Mouse (Mus musculus) embryonic facial prominence, embryonic 13.5 days (tissue): ENCODE measurements around the gene Zcchc17. TPM values are rescaled to one million over a fixed set of nuclear protein-coding genes. Genes with fewer than 3 reads are reported as not detected.

Experiments
- ATAC-seq: fragments of 200-750 bp; cut with Nextera tagmentation; 2 replicates; pipeline ENCODE4 v1.8.0; 2017; ENCODE audit warnings: low read depth; ENCODE audit not compliant: insufficient number of reproducible peaks, insufficient read depth, low FRiP score, low TSS enrichment
- H3K27ac ChIP-seq: fragments of 300-500 bp; sonication (generic); 2 replicates; pipeline ENCODE4 v1.5.1; 2015; ENCODE audit warnings: moderate library complexity, mild to moderate bottlenecking, inconsistent platforms
- H3K27me3 ChIP-seq: fragments of 300-500 bp; sonication (generic); 2 replicates; pipeline ENCODE4 v1.6.1; 2015; ENCODE audit warnings: mild to moderate bottlenecking, inconsistent platforms
- H3K36me3 ChIP-seq: fragments of 300-500 bp; sonication (generic); 2 replicates; pipeline ENCODE4 v1.6.1; 2015; ENCODE audit warnings: mild to moderate bottlenecking, inconsistent platforms
- H3K4me1 ChIP-seq: fragments of 300-500 bp; sonication (generic); 2 replicates; pipeline ENCODE4 v1.6.1; 2015; ENCODE audit warnings: inconsistent platforms
- H3K4me2 ChIP-seq: fragments of 300-500 bp; sonication (generic); 2 replicates; pipeline ENCODE4 v1.6.1; 2015; ENCODE audit warnings: moderate library complexity, mild to moderate bottlenecking, inconsistent platforms
- H3K4me3 ChIP-seq: fragments of 300-500 bp; sonication (generic); 2 replicates; pipeline ENCODE4 v1.5.1; 2015; ENCODE audit warnings: mild to moderate bottlenecking, inconsistent platforms
- H3K9ac ChIP-seq: fragments of 300-500 bp; sonication (generic); 2 replicates; pipeline ENCODE4 v1.6.1; 2015; ENCODE audit warnings: mild to moderate bottlenecking, inconsistent platforms
- H3K9me3 ChIP-seq: fragments of 300-500 bp; sonication (generic); 2 replicates; pipeline ENCODE4 v1.6.1; 2016; ENCODE audit warnings: inconsistent platforms
- WGBS: fragments of 180-500 bp; shearing (Covaris S2); methylation state at CpG from one replicate; pipeline ENCODE4 v1.1.7; 2015; ENCODE audit warnings: mixed read lengths; 5-methylcytosine and 5-hydroxymethylcytosine counted together
- polyA plus RNA-seq: library from polyadenylated mRNA; unstranded; fragments of >200 nt; fragmentation: Nextera tagmentation; extraction: Ambion mirVana; gene quantifications from 2 replicates; pipeline ENCODE4 v1.2.1, GENCODE M21; 2015

Zcchc17 gene
- polyA plus RNA-seq = 82.4 and 92.5 TPM in 2 replicates

GRCm38 (mm10) chr4:130359486-130360237, at the start of gene Zcchc17, which contains the start of gene Snrnp40:
Gene Zcchc17 (minus strand): TSS chr4:130359943.
Gene Snrnp40 (plus strand): TSS chr4:130360132.
- under 1% methylated on average over 49 of the region's 49 CpGs for WGBS
- ATAC-seq = peak; percentile 96
- peak within 1 kb of the TSS; percentile 81 for H3K27ac ChIP-seq
- no peaks in the 10 kb centered on the region for H3K27me3 ChIP-seq
- peaks cover 42% of the 10 kb centered on the region for H3K36me3 ChIP-seq
- peak within 1 kb of the TSS; percentile 95 for H3K9ac ChIP-seq
- no peaks in the 10 kb centered on the region for H3K9me3 ChIP-seq
- H3K4me3 ChIP-seq = peak within 1 kb of the TSS; percentile 98
- H3K4me1 ChIP-seq = peaks cover 25% of the 10 kb centered on the region
- H3K4me2 ChIP-seq = peak within 1 kb of the TSS; percentile 82

DNA sequence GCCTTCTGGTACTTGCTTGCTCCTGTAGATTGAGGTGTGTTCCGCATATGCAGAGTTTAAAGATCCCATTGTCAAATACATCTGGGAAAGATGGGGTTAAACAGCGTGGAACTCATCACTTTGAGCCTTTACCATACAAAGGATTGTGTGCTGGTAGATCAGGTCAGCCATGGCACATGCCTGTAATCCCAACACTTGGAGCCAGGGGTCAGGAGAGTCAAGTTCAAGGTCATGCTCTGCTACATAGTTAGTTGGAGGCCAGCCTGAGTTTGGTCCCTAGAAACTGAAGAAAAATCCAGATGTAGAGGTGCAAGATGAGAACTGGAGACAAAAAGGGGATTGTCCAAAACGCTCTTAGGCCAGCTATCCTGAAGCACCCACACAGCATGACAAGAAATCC, 31.5 kb upstream of the Zcchc17 start:
- no peak for ATAC-seq
- WGBS = 67% methylated on average over 3 of the region's 3 CpGs
- no peak overlapping the region for H3K4me2 ChIP-seq

DNA sequence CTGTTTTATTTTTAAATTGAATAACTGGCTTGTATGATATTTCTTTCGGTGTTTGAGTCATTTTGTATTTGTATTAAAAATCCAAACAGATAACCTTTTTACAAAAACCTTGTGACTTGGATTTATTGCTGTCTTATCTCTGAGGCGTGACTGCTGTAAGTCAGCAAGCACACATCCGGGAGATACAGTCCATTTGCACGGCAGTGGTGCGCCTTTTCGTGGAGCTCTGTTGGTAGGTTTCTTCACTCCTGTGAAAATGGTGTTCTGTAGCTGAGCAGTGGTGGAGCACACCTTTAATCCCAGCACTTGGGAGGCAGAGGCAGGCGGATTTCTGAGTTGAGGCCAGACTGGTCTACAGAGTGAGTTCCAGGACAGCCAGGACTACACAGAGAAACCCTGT, 30.2 kb upstream of the Zcchc17 start:
- no peaks in the 10 kb centered on the region for H3K4me1 ChIP-seq
- H3K27me3 ChIP-seq = no peaks in the 10 kb centered on the region
- no peak for ATAC-seq
- no peak overlapping the region for H3K27ac ChIP-seq
- H3K9ac ChIP-seq = no peak overlapping the region
- no peaks in the 10 kb centered on the region for H3K9me3 ChIP-seq
- WGBS = 92% methylated on average over 7 of the region's 7 CpGs
- no peak overlapping the region for H3K4me2 ChIP-seq
- no peak overlapping the region for H3K4me3 ChIP-seq
- H3K36me3 ChIP-seq = peaks cover 52% of the 10 kb centered on the region

More for the DNA sequence above, 31.5 kb upstream of the Zcchc17 start:
- H3K9ac ChIP-seq = no peak overlapping the region
- no peaks in the 10 kb centered on the region for H3K27me3 ChIP-seq
- no peaks in the 10 kb centered on the region for H3K9me3 ChIP-seq
- H3K4me3 ChIP-seq = no peak overlapping the region
- peaks cover 42% of the 10 kb centered on the region for H3K36me3 ChIP-seq
- no peaks in the 10 kb centered on the region for H3K4me1 ChIP-seq
- H3K27ac ChIP-seq = no peak overlapping the region

DNA sequence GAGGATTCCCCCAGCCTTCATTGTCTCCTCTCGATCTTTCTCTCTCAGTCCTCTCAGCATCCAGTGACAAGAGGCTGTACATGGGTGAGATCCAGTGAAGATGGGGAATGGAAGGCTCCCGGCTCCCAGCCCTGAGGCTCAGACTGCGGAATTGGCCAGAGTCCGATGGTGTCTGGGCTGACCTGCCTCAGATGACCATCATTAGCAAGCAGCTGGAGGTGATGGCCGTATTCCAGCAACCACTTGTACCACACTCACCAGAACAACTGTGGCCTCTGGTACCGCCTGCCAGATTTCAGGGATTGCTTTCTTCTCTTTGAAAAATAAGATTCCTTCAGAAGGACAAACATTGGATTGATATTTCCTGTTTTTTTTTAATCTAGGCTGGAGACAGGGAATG, 29.8 kb upstream of the Zcchc17 start:
- Histone ChIP-seq H3K36me3 (peaks cover 56% of the 10 kb centered on the region), H3K4me2 (no peak overlapping the region), H3K27me3 (no peaks in the 10 kb centered on the region), H3K4me1 (no peaks in the 10 kb centered on the region), H3K9me3 (no peaks in the 10 kb centered on the region), H3K27ac (no peak overlapping the region), H3K9ac (no peak overlapping the region), H3K4me3 (no peak overlapping the region)
- no peak for ATAC-seq
- WGBS = 74% methylated on average over 6 of the region's 6 CpGs

DNA sequence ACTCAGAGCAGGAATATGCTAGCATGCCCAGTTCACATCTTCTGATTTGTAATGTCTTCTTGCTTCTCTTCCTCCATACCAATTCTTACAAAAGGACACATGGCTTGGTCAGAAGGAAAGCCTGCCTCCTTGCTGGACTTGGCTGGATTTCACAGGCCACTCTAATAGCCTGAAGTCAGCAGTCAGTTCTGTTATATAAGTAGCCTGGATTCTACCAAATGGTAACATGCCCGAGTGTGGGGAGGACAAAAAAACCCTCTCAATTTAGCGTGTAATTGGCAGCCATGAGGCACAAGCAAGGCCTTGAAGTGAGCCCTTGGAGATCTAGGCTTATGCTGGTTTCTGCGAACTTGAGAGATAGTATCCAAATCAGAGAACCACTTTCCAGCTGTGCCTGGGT, 27.5 kb upstream of the Zcchc17 start:
- H3K4me2 ChIP-seq = no peak overlapping the region
- H3K36me3 ChIP-seq = peaks cover 77% of the 10 kb centered on the region
- no peaks in the 10 kb centered on the region for H3K4me1 ChIP-seq
- no peak for ATAC-seq
- no peak overlapping the region for H3K4me3 ChIP-seq
- no peaks in the 10 kb centered on the region for H3K9me3 ChIP-seq
- no peak overlapping the region for H3K27ac ChIP-seq
- H3K27me3 ChIP-seq = no peaks in the 10 kb centered on the region
- WGBS = 56% methylated on average over 3 of the region's 3 CpGs
- no peak overlapping the region for H3K9ac ChIP-seq

DNA sequence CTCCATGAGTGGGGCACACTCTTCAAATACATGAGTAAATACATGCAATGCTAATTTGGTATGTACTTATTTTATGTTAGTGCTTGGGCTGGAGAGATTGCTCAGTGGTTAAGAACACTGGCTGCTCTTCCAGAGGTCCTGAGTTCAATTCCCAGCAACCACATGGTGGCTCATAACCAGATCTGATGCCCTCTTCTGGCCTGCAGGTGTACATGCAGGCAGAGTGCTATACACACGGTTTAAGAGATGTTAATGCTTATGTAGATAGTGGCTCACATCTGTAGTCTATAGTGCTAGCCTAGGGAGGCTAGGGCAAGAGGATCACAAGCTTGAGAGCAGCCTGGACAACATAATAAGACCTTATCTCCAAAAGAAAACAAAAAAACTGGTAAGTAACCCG, 20.7 kb upstream of the Zcchc17 start:
- Histone ChIP-seq H3K36me3 (peaks cover 90% of the 10 kb centered on the region), H3K27me3 (no peaks in the 10 kb centered on the region), H3K9me3 (no peaks in the 10 kb centered on the region), H3K4me1 (no peaks in the 10 kb centered on the region), H3K27ac (no peak overlapping the region), H3K9ac (no peak overlapping the region), H3K4me2 (no peak overlapping the region), H3K4me3 (no peak overlapping the region)
- ATAC-seq = no peak
- 89% methylated on average over 2 of the region's 2 CpGs for WGBS

DNA sequence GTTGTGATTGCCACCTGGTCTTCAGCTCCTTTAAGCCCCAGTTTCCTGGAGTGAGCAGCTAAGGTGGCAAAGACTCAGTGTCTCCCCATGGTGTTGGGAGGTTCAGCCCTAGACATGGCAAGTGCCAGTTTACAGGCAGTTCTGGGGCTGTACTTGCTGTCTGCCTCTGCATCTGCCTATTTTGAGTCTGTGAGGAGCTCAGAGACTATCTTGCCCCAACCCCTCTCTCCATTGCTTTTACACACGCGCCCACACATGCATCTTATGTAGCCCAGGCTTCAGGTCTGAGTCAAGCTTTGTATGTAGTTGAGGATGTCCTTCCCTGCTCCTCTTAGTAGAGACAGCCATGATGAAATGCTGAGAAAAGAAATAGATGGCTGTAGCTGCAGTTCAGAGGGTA, 19.4 kb upstream of the Zcchc17 start:
- H3K4me1 ChIP-seq = no peaks in the 10 kb centered on the region
- H3K36me3 ChIP-seq = peaks cover 91% of the 10 kb centered on the region
- ATAC-seq = no peak
- no peaks in the 10 kb centered on the region for H3K27me3 ChIP-seq
- 98% methylated on average over 2 of the region's 2 CpGs for WGBS
- H3K4me2 ChIP-seq = no peak overlapping the region
- no peak overlapping the region for H3K4me3 ChIP-seq
- H3K27ac ChIP-seq = no peak overlapping the region
- no peaks in the 10 kb centered on the region for H3K9me3 ChIP-seq
- no peak overlapping the region for H3K9ac ChIP-seq

DNA sequence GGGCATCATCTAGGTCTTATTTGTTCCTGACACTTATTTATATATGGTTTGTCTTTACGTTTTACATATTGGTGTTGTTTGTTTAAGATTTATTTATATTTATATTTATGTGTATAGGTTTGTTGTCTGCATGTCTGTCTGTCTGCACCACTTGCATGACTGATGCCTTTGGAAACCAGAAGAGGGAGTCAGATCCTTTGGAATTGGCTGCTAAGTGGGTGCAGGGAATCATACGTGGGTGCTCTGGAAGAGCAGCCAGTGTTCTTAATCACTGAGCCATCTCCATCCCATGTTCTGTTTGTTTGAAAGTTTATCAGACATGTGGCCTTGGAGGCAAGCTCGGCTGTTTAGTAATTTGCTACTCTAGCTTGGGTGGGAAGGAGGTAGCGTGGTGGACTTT, 17.8 kb upstream of the Zcchc17 start:
- Histone ChIP-seq H3K9me3 (no peaks in the 10 kb centered on the region), H3K4me2 (no peak overlapping the region), H3K36me3 (peaks cover 91% of the 10 kb centered on the region), H3K27ac (no peak overlapping the region), H3K4me1 (no peaks in the 10 kb centered on the region), H3K27me3 (no peaks in the 10 kb centered on the region), H3K9ac (no peak overlapping the region), H3K4me3 (no peak overlapping the region)
- no peak for ATAC-seq
- WGBS = 86% methylated on average over 4 of the region's 4 CpGs

DNA sequence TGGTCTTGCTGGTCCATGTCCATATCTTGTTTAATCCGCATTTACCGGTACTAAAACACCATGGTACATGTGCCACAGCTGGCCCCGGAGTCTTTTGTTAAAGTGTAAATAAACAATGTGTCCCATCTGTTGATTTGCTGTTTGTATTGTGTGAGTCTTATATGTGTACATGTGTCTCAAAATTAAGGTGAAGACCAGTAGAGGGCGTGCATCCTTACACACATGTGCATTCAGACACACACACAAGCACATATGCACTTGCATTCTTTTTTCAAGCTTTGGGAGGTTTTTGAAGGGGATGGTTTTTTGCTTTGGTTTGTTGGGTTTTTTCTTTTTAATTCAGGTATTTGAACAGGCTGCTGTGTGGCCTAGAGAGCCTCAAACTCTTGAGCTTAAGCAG, 16.9 kb upstream of the Zcchc17 start:
- Histone ChIP-seq H3K9ac (no peak overlapping the region), H3K36me3 (peaks cover 87% of the 10 kb centered on the region), H3K4me1 (no peaks in the 10 kb centered on the region), H3K27me3 (no peaks in the 10 kb centered on the region), H3K4me2 (no peak overlapping the region), H3K4me3 (no peak overlapping the region), H3K27ac (no peak overlapping the region), H3K9me3 (no peaks in the 10 kb centered on the region)
- 94% methylated on average over 4 of the region's 4 CpGs for WGBS
- ATAC-seq = no peak

DNA sequence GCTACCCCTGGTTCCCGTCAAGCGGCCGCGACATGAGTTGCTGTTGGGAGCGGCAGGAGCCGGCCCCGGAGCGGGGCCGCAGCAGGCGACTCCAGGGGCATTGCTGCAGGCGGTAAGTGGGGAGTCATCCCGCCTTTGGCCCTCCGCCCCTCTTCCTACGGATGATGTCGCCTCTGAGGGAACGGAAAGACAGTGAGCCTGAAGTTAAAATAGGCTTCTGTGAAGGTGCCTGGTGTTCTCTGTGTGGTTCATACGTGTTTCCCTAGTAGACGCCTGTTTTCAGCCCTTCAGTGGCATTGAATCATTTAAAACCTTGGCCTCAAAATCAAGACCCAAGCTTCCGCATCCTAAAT, 471 bp upstream of the Zcchc17 start:
- WGBS = under 1% methylated on average over 19 of the region's 19 CpGs
- peaks cover 25% of the 10 kb centered on the region for H3K4me1 ChIP-seq
- H3K36me3 ChIP-seq = peaks cover 43% of the 10 kb centered on the region
- peak overlapping the region; percentile 98 for H3K4me3 ChIP-seq
- peak overlapping the region; percentile 81 for H3K27ac ChIP-seq
- no peaks in the 10 kb centered on the region for H3K9me3 ChIP-seq
- H3K9ac ChIP-seq = peak overlapping the region; percentile 94
- peak overlapping the region; percentile 82 for H3K4me2 ChIP-seq
- ATAC-seq = no peak
- H3K27me3 ChIP-seq = no peaks in the 10 kb centered on the region

DNA sequence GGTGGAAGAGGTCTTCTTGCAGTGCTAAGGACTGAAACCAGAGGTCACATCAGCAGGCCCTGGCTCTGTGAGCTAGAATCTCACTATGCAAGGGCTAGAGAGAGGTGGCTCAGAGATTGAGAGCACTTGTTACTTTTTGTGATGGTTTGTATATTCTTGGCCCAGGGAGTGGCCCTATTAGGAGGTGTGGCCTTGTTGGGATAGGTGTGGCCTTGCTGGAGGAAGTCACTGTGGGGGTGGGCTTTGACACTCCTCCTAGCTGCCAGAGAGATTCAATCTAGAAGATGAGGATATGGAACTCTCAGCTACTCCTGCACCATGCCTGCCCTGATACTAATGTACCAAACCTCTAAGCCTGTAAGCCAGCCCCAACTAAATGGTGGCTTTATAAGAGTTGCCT, 1.8 kb downstream of the Zcchc17 start:
- peaks cover 41% of the 10 kb centered on the region for H3K36me3 ChIP-seq
- no peak overlapping the region for H3K27ac ChIP-seq
- no peak for ATAC-seq
- H3K27me3 ChIP-seq = no peaks in the 10 kb centered on the region
- no peak overlapping the region for H3K4me3 ChIP-seq
- no peak overlapping the region for H3K9ac ChIP-seq
- no peaks in the 10 kb centered on the region for H3K9me3 ChIP-seq
- H3K4me2 ChIP-seq = no peak overlapping the region
- H3K4me1 ChIP-seq = peaks cover 25% of the 10 kb centered on the region

GRCm38 (mm10) chr4:130352588-130352987, 7.2 kb downstream of the Zcchc17 start:
- Histone ChIP-seq H3K27ac (no peak overlapping the region), H3K27me3 (no peaks in the 10 kb centered on the region), H3K4me1 (no peaks in the 10 kb centered on the region), H3K9ac (no peak overlapping the region), H3K4me3 (no peak overlapping the region), H3K36me3 (peaks cover 84% of the 10 kb centered on the region), H3K4me2 (no peak overlapping the region), H3K9me3 (no peaks in the 10 kb centered on the region)
- WGBS = 92% methylated on average over 7 of the region's 7 CpGs
- ATAC-seq = no peak
